Mouse (Mus musculus) cortical plate, adult 2 months (tissue): ENCODE results near the gene Rbm28.

ENCODE experiments used
- CTCF ChIP-seq: fragments of 200-500 bp; IDR thresholded peaks from 2 replicates; pipeline ENCODE4 v1.5.1; 2011; ENCODE audit warnings: mild to moderate bottlenecking, control low read depth, low read length; ENCODE audit not compliant: insufficient read depth; ENCODE audit errors: extremely low read depth
- POLR2A ChIP-seq: fragments of 200-500 bp; IDR thresholded peaks from 2 replicates; pipeline ENCODE4 v1.6.1; 2011; ENCODE audit warnings: mild to moderate bottlenecking, low read length, control low read depth; ENCODE audit not compliant: insufficient read depth; ENCODE audit errors: extremely low read depth

- TF ChIP-seq CTCF (no peak), POLR2A (no peak)
Observed at GRCm38 (mm10) chr6:29145456-29146307, 19.1 kb downstream of the Rbm28 start.
